Mouse (Mus musculus) E14TG2a.4 (cell line): ENCODE data around the gene Ipmk.

Experiments used
- H3K27me3 ChIP-seq: 2 replicates; pipeline ENCODE4 v1.6.1; 2014; ENCODE audit warnings: low read length, control low read depth; ENCODE audit not compliant: insufficient read depth
- H3K36me3 ChIP-seq: 2 replicates; pipeline ENCODE4 v1.6.1; 2014; ENCODE audit warnings: low read length, control low read depth; ENCODE audit not compliant: insufficient read depth
- H3K4me1 ChIP-seq: replicated peaks from 2 replicates; pipeline ENCODE4 v1.6.1; 2014; ENCODE audit warnings: low read depth, low read length, control low read depth
- H3K4me3 ChIP-seq: replicated peaks from 2 replicates; pipeline ENCODE4 v1.5.1; 2014; ENCODE audit warnings: mild to moderate bottlenecking, low read length
- H3K9me3 ChIP-seq: 2 replicates; pipeline ENCODE4 v1.6.1; 2014; ENCODE audit warnings: low read length, control low read depth
- CTCF ChIP-seq: conservative IDR thresholded peaks from 2 replicates; pipeline ENCODE4 v1.5.1; 2014; ENCODE audit warnings: low read length
- NANOG ChIP-seq: IDR thresholded peaks from 2 replicates; pipeline ENCODE4 v1.6.1; 2014; ENCODE audit warnings: borderline replicate concordance, low read length, mixed read lengths
- POU5F1 ChIP-seq: IDR thresholded peaks from 2 replicates; pipeline ENCODE4 v1.6.1; 2014; ENCODE audit warnings: low read length, borderline replicate concordance

Gene Ipmk

DNA sequence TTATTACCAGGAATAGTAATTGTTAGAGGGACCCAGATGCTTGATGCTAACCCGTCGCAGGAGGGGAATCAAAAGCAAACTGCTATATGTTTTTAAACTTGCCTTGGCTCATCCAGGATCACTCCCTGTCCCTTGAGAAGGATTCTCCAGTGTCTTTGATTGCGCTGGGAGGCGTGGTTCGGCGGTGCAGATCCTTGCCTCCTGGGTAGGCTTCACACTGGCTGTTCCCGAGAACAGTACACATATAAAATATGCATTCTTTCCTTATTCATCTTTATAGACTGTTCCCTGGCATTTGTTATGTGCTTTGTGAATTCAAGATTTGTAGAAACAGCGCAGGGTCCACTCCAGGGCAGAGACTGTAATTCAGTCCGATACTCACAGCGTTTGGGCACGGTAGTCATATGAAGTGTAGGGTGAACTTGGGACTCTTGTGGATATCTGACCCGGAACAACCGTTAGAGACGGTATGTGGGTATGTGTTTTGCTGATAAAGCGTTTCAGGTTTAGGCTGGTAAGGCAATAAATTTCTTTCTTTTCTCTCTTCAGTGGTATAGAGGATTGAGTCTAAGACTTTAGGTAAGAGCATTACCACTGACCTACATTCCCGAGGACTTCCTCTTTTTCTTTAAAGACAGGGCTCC is 1.2 kb downstream of the Ipmk start:
- TF ChIP-seq POU5F1, result no peak
- no peak for TF ChIP-seq NANOG
- no peak for TF ChIP-seq CTCF
- Histone ChIP-seq H3K9me3 (no peaks in the 10 kb centered on the region), H3K27me3 (no peaks in the 10 kb centered on the region)

DNA sequence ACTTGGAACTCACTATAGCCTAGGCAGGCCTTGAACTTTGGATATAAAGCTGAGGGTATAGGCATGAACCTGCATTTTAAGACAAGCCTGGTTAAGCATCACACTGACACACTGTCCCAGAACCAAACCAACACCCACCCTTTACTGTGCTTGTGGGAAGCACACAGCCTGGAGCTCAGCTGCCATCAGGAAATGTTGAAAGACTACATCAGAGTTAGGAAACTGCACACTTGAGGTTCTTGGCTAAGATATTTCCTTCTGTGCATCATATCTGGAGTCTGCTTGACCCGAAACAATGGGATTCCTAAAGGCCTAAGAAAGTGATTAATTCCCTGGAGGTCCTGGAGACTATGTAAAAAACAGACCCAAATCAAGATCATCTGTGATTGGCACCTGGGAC is 1.7 kb downstream of the Ipmk start:
- H3K36me3 ChIP-seq, result peaks cover 42% of the 10 kb centered on the region
- H3K4me3 ChIP-seq, result peak overlapping the region; percentile 95
- H3K4me1 ChIP-seq, result peaks cover 76% of the 10 kb centered on the region
- H3K27me3 ChIP-seq, result no peaks in the 10 kb centered on the region
- TF ChIP-seq POU5F1 (no peak), NANOG (no peak), CTCF (no peak)
- no peaks in the 10 kb centered on the region for H3K9me3 ChIP-seq

More for the DNA sequence above, 1.2 kb downstream of the Ipmk start:
- Histone ChIP-seq H3K4me1 (peaks cover 76% of the 10 kb centered on the region), H3K4me3 (peak overlapping the region; percentile 95), H3K36me3 (peaks cover 40% of the 10 kb centered on the region)

DNA sequence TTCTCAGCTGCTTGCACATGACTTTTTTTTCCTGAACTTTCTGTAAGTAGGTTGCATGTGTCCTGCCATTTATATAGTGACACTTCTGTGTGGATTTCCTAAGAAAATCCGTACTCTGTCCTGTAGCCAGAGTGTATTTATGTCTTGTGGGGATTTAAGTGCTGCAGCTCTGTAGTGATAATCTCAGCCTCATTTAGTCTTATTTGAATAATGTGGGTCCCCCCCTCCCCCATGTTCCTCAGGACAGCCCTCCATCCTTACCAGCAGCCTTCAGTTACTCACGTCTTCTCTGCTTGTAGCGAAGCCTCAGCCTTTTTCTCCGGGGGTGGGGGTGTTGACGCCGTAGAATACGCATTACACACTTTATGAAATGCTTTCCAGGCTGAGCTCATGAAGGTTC is 3.7 kb downstream of the Ipmk start:
- H3K27me3 ChIP-seq, result no peaks in the 10 kb centered on the region
- H3K4me3 ChIP-seq, result no peak overlapping the region
- H3K4me1 ChIP-seq, result peaks cover 81% of the 10 kb centered on the region
- peaks cover 47% of the 10 kb centered on the region for H3K36me3 ChIP-seq
- H3K9me3 ChIP-seq, result no peaks in the 10 kb centered on the region
- no peak for TF ChIP-seq POU5F1

DNA sequence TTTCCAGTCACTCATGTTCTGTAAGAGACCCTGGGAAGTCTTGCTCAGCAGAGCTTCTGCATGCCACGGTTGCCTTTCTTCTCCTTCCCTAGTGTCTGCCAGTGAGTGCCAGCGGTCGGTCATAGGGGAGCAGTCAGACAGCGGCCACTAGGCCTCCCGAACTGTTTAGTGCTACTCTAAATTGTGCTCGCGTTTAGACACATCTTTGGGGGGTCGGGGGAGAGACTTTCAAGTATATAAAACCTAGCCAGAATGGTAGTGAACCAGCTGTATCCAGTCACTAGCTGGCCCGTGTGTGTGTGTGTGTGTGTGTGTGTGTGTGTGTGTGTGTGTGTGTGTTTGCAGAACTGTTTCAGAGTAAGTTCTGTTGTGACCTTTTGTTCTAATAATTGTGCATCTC is 6.3 kb downstream of the Ipmk start:
- H3K4me3 ChIP-seq, result no peak overlapping the region
- peaks cover 87% of the 10 kb centered on the region for H3K4me1 ChIP-seq
- TF ChIP-seq CTCF, result no peak
- no peak for TF ChIP-seq NANOG
- no peak for TF ChIP-seq POU5F1
- no peaks in the 10 kb centered on the region for H3K9me3 ChIP-seq
- peaks cover 47% of the 10 kb centered on the region for H3K36me3 ChIP-seq
- H3K27me3 ChIP-seq, result no peaks in the 10 kb centered on the region

DNA sequence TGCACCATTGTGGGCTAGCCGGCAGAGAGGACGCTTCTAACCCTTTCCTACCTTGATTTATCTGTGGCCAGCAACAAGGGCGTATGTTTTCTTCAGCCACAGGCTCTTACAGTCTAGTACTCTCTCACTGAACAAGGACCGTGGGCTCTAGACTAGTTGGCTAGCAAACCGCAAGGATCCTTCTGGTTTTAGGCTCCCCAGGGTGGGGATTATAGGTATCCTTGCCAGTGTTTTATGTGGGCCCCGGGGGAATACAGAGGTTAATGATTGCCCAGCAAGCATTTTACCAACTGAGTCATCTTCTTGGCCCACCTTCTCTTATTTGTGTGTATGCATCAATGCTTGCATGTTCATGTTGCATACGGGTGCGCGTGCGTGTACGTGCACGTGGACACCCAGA is 7.4 kb downstream of the Ipmk start:
- H3K4me1 ChIP-seq, result peaks cover 77% of the 10 kb centered on the region

DNA sequence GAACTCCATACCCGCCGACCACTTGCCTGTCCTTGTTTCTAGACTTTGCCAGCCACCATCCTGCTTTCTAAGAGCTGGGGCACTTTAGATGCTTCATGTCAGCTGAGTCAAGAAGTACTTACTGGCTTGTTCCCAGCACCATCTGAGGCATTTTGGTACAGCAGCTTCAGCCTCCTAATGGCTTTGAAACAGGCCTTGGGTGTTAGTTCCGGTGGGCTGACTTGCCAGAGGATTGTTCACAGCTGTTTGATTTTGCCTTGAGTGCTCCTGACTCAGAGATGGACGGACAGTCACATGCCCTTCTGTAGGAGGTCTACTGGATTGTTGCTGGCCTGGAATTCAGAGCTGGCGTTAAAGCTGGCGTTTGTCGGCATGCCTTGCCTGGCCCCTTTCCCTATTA is 13.5 kb downstream of the Ipmk start:
- no peaks in the 10 kb centered on the region for H3K27me3 ChIP-seq
- H3K9me3 ChIP-seq, result no peaks in the 10 kb centered on the region
- TF ChIP-seq NANOG (no peak), CTCF (no peak), POU5F1 (no peak)
- no peak overlapping the region for H3K4me3 ChIP-seq
- H3K36me3 ChIP-seq, result peaks cover 28% of the 10 kb centered on the region
- H3K4me1 ChIP-seq, result peaks cover 77% of the 10 kb centered on the region

More for the DNA sequence above, 7.4 kb downstream of the Ipmk start:
- Histone ChIP-seq H3K36me3 (peaks cover 36% of the 10 kb centered on the region), H3K4me3 (no peak overlapping the region), H3K27me3 (no peaks in the 10 kb centered on the region), H3K9me3 (no peaks in the 10 kb centered on the region)
- TF ChIP-seq NANOG (no peak), CTCF (no peak), POU5F1 (no peak)

DNA sequence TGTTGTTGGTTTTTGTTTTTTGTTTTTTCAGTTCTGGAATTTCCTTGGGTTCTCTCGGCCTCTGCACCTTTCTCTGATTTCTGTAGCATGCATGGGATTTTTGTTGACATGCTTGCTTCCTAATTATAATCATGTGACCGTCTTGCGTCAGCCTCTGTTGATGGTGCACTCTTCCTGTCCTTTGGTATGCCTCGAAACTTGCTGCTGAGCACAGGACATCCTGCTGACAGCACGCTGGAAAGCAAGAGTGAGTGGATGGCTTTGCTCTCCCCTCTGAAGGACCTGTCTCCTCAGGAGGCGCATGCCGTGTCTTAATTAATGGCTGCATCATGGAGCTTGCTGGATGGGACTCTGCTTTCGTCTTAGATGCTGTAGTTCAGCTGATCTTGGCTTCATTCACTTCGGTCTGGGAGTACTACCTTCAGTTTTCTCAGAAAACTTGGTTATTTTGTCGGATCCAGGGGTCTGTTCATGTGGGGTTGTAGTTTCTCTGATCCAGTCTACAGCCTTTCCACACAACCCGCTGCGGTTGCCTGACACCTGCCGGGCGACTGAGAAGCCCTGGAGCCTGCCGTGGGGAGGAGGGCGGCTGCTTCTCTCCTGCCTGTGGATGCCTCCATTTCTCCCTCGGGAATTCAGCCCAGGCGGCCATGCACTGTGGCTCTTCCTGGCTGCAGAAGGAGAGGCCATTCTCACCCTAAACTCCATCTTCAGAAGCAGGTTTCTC is 14.4 kb downstream of the Ipmk start:
- H3K4me3 ChIP-seq, result peak overlapping the region; percentile 39
- peaks cover 76% of the 10 kb centered on the region for H3K4me1 ChIP-seq
- H3K36me3 ChIP-seq, result peaks cover 37% of the 10 kb centered on the region
- no peaks in the 10 kb centered on the region for H3K27me3 ChIP-seq
- TF ChIP-seq NANOG (no peak), CTCF (no peak), POU5F1 (no peak)
- H3K9me3 ChIP-seq, result no peaks in the 10 kb centered on the region

DNA sequence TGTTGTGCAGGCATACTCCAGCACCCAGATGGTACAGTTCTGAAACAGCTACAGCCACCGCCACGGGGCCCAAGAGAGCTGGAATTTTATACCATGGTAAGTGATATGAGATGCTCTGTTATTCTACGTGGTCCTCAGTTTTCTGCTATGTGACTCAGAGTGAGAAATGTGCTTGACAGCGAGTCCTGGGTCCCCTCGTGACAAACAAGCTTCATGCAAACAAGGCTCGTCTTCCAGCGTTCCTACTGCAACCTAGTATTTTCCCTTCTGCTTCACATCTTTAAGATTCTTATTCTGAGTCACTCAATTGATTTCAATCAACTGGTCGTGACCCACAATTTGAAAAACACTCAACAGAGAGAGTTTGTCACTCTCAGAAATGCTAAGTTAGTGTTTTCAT is 15.9 kb downstream of the Ipmk start:
- H3K4me3 ChIP-seq, result no peak overlapping the region
- H3K27me3 ChIP-seq, result no peaks in the 10 kb centered on the region
- H3K36me3 ChIP-seq, result peaks cover 47% of the 10 kb centered on the region
- no peak for TF ChIP-seq NANOG
- TF ChIP-seq POU5F1, result no peak
- no peak for TF ChIP-seq CTCF
- H3K4me1 ChIP-seq, result peaks cover 72% of the 10 kb centered on the region
- no peaks in the 10 kb centered on the region for H3K9me3 ChIP-seq

DNA sequence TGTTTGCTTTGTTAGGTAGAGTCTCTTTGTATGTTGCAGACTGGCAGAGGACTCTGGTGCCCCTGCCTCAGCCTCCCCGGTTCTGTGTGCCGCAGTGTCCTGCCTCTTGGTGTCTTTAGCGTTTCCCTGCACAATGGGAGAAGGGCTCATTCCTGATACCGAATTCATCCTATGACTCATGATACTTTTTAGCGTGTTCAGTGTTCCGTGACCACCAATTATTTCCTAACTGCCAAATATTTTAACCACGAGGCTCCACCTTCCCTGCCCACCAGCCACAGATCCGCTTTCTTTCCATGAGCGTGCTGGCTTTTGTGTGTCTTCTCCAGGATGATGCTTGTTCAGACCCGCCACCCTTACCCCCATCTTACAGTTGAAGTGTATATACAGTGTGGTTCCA is 16.3 kb downstream of the Ipmk start:
- H3K27me3 ChIP-seq, result no peaks in the 10 kb centered on the region
- TF ChIP-seq CTCF (no peak), NANOG (no peak), POU5F1 (no peak)
- H3K4me3 ChIP-seq, result no peak overlapping the region
- peaks cover 51% of the 10 kb centered on the region for H3K36me3 ChIP-seq
- no peaks in the 10 kb centered on the region for H3K9me3 ChIP-seq
- H3K4me1 ChIP-seq, result peaks cover 73% of the 10 kb centered on the region
